Mouse (Mus musculus) WW6 (cell line): Measurements from ENCODE around the gene Ptgr1.

Experiments
- DNase-seq: peaks from one replicate; pipeline ENCODE4 v3.0.0-alpha.2; 2013; ENCODE audit warnings: low read depth, low spot score

Gene Ptgr1

DNA sequence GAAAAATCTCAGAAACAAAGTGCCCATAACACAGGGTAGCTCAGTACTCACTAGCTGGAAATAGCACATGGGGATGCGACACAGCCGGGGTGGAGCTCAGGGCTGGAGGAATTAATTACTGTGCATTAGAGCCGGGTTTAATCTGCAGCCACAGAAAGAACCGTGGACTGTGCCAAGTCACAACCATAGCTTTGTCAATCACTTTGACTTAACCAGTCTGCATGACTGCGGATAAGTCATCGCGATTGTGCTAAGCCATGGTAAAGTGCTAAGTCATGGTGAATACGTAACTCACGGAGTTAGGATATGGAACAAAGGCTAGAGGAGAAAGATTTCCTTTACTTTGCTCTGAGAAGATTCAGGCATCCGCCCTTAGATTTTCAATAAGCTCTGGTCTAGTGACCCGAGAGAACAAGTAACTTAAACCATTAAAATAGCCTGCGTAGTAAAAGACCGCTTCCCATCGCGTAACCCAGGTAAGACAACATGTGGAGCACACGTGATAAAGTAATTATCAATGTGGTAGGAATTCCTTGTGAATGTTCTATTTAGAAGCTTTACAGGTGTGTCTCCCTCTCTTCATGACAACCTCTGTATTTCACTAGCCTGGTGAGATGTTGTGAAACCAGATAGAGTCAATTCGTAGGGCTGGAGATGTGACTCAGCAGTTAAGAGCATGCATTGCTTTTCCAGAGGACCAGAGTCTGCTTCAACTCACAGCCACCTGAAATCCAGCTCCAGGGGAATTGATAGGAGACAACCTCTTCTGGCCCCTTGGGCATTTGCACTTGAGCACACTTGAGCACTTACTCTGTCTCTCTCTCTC is 3.9 kb upstream of the Ptgr1 start:
- DNase-seq, result no peak

DNA sequence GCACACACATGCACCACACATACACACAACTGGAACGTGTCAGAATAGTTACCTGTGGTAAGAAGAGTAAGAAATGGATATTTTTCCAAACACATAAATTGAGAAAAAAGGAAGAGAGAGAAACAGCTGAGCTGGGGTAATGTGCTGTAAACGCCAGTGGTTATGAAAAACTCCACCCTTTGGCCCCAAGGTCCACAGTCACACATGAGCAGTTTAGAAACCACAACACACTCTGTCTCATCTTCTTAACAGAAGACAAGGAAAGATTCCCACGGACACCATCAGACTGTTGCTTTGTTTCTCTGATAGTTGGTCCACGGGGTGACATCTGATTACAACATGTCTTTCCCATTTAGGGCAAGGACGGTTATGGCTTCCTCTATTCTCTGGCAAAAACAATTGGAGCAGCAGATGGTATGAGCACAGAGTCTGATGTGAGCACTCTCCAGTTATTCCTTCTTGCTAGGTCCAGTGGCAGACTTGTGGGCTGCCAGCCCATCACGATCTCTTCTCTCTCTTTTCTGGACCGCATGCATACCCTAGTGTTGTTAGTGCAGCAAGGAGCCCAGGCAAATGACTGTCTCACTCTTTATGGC is 2.5 kb upstream of the Ptgr1 start:
- no peak for DNase-seq

DNA sequence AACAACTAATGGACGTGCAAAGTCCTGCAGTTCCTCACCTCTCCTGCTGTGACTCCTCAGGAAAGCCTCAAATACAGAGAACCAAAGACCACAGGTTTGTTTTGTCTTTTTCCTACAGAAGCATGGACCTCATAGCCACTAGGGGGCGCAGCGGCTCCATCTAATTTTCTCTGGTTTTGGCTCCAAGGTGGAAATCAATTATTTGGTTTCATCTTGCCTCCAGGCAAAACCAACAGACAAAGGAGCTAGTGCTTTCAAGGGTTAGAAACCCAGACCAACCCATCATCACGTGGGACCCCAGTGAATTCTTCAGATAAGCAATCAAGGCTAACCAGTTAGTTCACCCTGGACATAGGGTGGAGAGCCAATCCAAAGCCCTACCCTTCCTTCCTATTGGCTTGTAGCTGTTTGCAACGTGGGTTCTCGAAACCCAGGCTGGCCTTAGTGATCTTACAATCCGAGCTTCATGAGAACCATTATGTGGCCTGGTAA is 1.7 kb downstream of the Ptgr1 start:
- peak; percentile 63 for DNase-seq

DNA sequence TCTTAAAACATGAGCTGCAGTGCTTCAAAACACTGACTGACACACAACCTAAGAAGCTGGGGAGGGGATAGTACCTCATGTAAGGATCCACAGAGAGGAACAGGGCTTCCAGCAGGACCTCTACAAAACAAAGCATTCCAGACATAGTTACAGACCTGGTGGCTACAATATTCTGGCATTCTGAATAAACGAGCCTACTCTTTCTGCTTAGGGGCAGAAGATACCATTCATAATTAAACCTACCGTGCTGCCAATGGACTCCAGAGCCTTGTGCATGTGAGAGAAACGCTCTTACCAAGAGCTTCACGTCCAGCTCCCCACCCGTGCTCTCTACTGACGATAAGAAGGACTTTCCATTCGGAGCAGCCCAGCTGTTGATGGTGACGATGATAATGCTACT is 4.1 kb downstream of the Ptgr1 start:
- DNase-seq, result no peak

DNA sequence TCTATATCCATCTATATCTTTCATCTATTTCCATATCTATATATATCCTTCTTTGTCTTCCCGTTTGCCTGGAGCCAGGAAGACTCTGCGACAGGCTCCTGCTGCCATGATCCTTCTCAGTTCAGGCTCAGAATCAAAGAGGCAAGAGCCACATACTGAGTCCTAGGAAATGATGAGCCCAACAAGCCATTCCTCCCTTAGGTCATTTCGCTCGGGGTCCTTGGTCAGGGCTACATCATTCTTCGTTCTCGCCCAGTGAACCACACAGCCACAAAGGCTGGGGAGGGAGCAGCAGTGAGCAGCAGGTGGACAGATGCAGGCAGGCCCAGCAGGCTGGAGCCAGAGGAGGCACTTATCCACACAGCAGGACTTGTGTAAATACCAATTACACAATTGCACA is 5.5 kb downstream of the Ptgr1 start:
- DNase-seq, result no peak

DNA sequence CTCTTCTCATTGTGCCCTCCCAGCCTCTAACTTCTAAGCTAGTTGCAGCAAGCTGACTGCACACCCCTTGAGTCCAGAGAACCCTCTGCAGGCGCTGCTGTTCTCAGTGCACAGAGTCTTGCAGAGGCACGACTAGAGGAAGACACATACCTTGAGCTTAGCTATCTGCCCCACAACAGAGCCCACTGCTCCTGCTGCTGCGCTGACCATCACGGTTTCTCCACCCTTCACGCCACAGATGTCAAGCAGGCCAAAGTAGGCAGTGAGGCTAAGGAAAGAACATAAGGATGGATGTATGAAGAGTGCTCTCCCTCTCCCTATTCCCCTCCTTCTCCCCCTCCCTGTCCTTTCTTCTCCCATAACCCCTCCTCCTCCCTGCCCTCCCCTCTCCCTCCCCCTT is 11.2 kb downstream of the Ptgr1 start:
- DNase-seq, result no peak

DNA sequence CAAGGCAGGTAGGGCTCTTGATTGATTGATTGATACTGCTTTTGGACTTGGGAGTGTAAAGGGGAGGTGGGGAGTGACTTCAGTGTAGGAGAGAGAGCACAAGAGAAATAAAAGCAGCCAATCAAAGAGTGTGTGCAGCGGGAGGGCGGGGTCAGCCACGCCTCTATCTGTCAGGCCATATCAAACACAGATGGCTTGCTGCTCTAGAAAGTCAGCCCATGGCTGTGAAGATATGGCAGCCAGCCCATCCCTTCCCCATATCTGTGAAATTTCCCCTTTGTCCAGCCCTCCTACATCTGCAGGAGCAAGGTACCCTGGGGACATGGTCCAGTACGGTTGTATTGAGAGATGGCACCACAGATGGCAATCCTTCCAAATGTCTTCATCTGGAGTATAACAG is 16.2 kb downstream of the Ptgr1 start:
- no peak for DNase-seq

DNA sequence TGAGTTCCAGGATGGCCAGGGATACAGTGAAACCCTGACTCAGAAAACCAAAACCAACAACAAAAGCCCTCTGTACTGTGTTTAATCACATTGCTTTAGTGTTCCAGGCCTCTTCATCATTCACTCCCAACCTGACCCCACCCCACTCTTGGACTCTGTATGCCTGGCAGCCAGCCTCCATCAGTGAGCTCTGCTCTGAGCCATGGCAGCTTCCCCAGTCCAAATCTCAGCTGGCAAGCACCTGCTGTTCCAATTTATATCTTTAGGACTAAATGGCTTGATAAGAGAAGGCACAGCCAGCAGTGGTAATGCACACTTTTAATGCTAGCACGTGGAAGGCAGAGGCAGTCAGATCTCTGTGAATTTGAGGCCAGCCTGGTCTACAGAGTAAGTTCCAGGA is 21.8 kb downstream of the Ptgr1 start:
- DNase-seq, result no peak

DNA sequence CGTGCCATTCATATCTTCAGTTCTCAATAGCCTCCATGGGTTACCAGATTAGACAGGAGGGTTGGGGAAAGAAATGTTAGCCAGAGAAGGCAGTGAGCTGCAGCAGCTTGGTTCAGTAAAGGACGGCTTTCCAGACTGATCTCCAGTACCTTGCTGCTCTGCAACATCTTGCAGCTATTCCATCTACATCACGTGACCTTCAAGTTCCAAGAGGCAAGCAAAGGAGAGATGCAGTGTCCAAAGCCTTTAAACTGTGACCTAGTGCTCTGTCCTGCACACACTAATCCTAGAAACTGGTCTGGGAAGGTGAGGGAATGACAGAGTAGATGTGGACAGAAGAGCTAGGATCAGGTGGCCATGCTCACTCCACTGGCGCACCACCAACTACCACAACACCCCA is 23.6 kb downstream of the Ptgr1 start:
- no peak for DNase-seq

DNA sequence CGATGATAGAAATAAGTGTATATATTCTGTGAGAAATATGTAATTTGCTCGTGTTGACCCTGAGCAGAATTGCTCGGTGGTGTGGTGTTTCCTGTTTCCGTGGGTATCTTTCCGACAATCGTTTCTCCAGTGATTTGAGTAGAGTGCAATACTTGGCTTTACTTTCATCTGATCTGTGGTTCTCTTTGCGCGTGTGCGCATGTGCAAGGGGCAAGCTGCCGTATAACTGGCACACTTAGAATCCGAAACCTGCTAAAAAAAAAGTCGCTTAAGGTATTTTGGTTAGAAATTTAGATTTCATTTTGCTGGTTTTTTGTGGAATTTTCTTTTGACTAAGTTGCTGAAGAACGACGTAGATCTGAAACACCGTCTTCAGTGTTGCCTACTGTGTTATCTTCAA is 25.2 kb downstream of the Ptgr1 start:
- DNase-seq, result no peak

DNA sequence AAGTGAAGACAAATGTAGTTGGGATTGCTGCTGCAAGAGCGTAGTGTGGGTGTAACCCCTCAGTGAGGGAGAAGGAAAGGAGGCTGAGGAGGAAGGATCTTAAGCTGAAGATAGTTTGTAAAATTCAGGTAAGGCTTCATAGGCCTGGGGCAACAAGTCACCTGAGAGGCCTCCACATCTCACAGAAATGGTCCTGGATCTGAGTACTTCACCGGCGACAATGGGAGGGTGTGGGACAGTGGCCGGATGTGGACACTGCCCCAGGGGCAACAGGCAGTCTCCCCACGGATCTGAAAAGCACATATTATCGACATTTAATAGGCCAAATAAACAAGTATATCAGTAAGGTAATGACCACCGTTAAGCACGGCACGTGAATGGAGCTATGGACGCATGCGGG is 34.3 kb downstream of the Ptgr1 start:
- DNase-seq, result no peak

DNA sequence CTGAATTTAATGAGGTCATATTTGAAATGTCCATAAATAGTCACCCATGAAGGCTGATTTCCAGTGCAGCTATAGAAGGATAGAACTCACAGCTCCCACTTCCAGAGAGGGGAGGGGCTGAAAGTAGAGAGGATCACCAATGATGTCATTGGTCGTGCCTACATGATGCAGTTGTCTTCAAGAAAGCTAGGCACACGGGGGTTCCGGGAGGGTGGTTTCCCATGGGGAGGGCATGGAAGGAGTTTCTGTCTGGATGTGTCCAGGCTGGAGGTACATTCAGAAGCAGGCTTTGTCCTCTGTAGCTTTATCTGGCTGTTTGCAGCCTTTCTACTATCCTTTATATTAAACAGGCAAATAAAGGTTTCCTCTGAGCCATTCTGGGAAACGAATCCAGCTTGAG is 38.5 kb downstream of the Ptgr1 start:
- DNase-seq, result no peak

DNA sequence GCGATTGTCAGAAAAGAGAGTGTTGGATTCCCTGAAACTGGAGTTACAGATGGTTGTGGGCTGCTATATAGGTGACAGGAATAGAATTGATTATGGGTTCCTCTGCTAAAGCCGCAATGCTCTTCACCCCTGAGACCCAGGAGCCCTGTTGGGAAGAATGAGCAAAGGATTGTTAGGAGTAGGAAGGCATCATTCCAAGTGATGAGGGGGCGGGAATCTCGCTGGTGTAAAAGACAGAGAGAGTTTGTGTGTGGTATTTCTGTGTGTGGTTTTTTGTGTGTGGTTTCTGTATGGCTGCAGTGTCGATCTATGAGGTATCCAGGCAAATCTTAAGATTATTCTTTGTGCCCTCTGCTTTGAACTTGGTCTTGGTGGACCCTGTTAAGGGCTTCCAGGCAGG is 42.2 kb downstream of the Ptgr1 start:
- no peak for DNase-seq

DNA sequence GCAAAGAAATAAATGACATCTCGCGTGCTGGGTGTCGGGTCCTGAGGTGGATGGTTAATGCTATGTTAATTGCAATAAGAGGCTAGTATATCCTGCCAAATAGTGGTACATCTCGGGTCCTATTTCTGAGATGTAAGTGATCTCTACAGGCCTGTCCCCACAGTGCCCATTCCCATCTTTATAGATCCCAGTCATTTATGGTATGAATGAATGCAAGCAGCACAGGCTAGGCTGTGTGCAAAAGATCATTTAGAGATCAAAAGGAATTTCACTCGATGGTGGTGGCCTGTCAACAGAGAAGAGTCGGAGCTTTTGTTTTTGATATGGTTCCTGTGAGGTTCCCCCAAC is 42.7 kb downstream of the Ptgr1 start:
- DNase-seq, result no peak

DNA sequence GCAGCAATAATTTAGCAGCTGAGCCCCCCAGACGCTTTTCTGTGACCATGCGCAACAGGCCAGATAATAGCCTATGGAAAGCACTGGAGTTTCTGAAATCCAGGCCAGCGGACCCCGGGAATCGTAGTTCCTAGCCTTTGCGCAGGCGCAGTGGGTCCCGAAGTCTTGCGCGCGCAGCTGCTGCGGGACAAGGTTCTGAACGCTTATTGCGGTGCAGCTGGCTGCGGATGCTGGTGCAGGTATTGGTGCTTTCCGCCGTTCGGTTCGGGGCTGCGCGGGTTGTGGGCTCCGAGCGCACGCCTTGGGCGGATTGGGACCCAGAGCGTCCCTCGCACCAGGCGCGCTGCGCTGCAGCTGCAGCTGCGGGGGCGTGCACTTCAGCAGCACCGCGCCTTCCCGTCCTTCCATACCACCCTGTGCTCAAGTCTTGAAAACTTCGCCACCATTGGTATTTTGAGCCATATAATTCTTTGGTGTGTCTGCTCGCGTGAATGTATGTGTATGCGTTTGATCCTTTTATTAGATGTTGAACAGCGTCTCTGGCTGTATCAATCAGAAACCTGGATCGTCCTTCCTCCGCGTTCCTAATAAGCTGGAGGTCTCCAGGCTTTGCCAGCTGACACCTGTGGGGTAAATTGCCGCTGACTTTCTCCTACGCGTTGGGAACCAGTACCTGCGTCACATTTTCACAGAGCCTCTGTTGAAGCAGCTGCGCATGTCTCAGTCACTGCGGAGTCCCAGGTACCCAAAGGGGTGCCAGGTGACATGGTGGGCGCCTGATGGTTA is 43.3 kb downstream of the Ptgr1 start, which contains the start of gene Zkscan16:
Gene Zkscan16 (plus strand): TSS at position 209 of the 786 bp plus-strand sequence.
- DNase-seq, result peak; percentile 66

DNA sequence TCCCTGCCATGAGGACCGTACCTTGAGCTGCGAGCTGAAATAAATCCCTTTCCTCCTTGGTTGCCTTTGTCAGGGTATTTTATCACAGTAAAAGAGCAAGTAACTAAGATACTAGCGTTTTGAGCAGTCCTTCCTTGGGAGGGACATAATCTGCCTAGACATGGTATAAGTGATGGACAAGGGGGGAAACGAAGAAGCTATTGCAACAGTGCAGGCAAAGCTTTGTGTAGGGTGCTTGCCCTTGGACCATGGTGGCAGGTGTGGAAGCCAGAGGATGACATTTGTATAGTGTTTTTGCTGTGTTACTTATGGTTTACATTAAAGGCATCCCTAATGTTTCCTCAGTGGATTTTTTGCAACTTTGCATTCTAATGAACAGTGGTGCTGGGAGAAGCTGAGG is 44.0 kb downstream of the Ptgr1 start:
- DNase-seq, result no peak

DNA sequence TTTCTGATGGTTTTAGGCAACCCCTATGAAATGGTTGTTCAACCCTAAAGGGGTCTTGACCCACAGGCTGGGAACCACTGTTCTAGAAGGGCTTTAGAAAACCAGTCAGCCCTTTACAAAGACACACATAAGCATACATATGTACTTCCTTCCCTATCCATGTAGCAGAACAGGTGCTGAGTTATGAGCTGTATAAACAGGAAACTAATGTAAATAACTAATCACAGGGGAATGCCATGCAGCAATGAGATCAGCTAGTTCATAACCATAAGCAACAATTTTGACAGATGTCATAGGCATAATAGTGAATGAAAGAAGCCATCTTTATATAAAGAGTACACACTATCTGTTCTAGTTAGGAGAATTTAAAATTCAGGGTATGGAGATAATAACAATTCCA is 45.3 kb downstream of the Ptgr1 start:
- DNase-seq, result no peak

DNA sequence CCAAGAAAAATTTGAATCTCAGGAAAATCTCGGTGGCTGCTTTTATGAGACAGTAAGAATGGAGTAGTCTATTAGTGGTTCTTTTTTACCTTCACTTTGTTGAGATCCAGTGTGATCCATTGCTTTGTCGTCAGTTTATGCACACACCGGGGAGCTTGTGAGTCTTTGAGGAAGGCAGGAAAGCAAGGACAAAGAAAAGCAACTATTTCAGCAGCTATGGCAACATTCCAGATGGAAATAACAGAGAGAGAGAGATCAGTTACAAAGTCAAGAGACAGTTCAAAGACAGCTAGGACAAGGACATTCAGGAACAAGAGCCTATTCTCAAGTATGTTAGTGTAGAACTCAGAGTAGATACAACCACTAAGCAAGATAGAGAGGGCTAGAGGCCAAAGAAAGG is 51.1 kb downstream of the Ptgr1 start:
- DNase-seq, result no peak

DNA sequence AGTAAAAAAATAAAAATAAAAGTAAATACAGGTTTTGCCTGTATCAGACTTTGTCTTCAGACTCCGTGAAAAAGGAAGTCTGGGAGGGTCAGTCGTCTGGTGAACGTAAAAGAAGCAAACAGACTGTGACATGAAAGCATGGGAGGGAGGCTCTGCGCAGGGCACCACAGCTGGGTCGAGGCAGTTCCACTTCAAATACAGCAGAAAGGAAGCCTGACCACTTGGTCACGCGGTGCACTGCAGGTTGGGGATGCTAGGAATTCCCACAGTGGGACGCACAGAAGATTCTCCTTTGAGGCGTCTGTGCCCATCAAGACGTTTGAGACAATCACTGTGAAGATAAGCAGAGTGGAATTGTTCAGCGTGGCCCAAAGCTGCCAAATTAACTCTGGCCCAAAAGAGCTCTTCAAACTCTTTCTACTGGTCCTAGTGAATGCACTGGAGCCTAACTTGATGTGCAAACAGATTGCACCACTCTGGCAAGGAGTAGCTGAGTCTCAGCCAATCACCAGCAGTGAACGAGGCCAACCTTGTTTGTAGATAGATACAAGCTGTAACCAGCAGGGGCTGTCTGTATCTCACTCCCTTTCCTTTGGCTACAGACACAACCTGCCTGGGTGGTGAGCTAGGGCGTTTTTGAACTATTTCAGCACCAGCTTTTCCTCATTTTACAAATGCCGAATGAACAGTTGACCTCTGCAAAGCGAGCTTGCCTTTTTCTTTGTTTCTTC is 52.0 kb downstream of the Ptgr1 start:
- no peak for DNase-seq

DNA sequence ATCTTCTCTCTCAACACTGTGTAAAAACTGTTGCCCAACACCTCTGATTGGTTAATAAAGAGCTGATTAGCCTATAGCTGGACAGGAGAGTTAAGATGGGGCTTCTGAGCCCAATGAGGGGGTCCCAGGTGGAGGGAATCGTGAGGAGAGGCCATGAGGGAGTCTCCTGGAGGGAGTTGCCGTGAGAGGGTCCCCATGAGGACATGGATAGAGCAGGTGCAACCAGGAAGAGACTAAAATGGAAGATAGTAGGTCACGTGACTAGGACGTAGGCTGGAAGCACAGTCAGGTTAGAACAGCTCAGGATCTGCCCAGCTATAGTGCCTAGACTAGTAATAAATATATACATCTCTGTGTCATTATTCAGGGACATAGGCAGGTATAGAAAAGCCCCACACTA is 52.6 kb downstream of the Ptgr1 start:
- no peak for DNase-seq

DNA sequence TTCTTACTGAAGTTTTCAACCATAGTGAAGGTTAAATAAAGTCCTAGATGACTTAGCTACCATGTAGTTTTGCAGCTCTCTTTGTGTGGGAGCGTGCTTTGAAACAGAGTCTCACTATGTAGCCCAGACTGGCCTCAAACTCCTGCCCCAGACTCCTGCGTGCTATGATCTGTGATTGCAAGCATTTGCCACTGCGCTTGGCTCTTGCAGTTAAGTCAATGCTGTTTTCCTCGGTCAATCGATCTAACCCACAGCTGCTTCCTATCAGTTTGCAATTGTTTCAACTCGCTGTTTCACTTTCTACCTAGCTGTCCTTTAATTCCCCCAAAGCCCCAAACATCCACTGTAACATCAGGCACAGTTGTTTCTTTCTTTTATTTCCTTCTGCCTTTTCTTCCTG is 54.4 kb downstream of the Ptgr1 start:
- DNase-seq, result no peak

DNA sequence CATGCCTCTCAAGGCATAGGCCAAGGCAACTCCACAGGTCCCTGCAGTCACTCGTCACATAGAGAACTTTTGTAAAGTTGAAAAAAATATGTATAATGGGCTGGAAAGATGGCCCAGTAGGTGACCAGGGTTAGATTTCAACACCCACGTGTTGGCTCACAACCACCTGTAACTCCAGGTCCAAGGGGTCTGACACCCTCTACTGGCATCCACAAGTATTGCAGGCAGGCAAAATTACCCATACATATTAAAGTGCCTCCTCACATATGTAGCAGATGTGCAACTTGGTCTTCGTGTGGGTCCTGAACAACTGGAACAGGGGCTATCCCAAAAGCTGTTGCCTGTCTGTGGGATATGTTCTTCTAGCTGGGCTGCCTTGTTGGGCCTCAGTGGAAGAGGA is 59.3 kb downstream of the Ptgr1 start:
- no peak for DNase-seq
